Comparison of ENCODE assay signal across 27 mouse cellular contexts in the genomic region with DNA sequence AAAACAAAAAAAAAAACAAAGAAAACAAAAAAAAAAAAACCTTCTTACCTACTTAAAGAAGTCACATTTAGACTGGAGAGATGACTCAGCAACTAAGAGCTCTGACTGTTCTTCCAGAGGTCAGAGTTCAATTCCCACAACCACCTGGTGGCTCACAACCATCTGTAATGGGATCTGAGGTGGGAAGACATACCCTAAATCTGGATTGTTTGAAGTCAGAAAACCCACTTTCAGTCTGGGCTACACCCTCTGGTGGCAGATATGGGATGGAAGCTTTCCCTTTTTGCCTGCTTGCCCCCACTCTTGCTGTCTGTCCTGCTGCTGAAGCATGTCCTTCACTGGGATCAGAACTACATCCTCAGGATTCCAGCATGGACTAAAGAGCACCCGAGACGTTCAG. TPM values are rescaled to one million over a fixed set of nuclear protein-coding genes. Genes with fewer than 3 reads are reported as not detected.
DNase-seq lines count a peak whose midpoint lies in the region; ATAC-seq and TF ChIP-seq lines count a peak whose summit lies in the region.
"Had no signal": no experiment of that assay in that cellular context is flagged by ENCODE, and none has a peak within 500 bp of the region (broad histone marks: within the 10 kb centered on the region; RNA-seq: fewer than 3 reads in every experiment).

No protein-coding gene starts in this region.

- no peaks in the 10 kb centered on the region for H3K27me3 ChIP-seq in hindbrain, postnatal 0 days (ENCODE audit: insufficient read depth, low read length)
- H3K27me3 ChIP-seq in hindbrain, embryonic 12.5 days = no peaks in the 10 kb centered on the region
- no peaks in the 10 kb centered on the region for H3K27me3 ChIP-seq in lung, embryonic 14.5 days (ENCODE audit: insufficient read depth, low read length)
- no peaks in the 10 kb centered on the region for H3K27me3 ChIP-seq in MEL (ENCODE audit: control insufficient read depth in 1 of 2, insufficient read depth in 2 of 2, low read length in 2 of 2)
- H3K27me3 ChIP-seq: CH12.LX; forebrain, embryonic 12.5 days; limb, embryonic 12.5 days; liver, embryonic 15.5 days; lung, embryonic 15.5 days; midbrain, embryonic 13.5 days had no signal

- no peak overlapping the region for H3K27ac ChIP-seq in hindbrain, postnatal 0 days
- no peak overlapping the region for H3K27ac ChIP-seq in hindbrain, embryonic 12.5 days
- H3K27ac ChIP-seq in lung, embryonic 14.5 days (ENCODE audit: low read depth) = no peak overlapping the region
- H3K27ac ChIP-seq in MEL (ENCODE audit: control insufficient read depth, low read depth, low read length) = no peak overlapping the region
- H3K27ac ChIP-seq: forebrain, embryonic 12.5 days; hindbrain, embryonic 14.5 days; limb, embryonic 12.5 days; liver, embryonic 15.5 days; lung, embryonic 15.5 days; macrophage; midbrain, embryonic 13.5 days had no signal

- H3K4me2 ChIP-seq in hindbrain, postnatal 0 days (ENCODE audit: low read depth, low read length) = no peak overlapping the region
- H3K4me2 ChIP-seq in hindbrain, embryonic 12.5 days (replicated peaks) = no peak overlapping the region
- H3K4me2 ChIP-seq in lung, embryonic 14.5 days = no peak overlapping the region
- H3K4me2 ChIP-seq: forebrain, embryonic 12.5 days; heart, embryonic 11.5 days; hindbrain, embryonic 14.5 days; limb, embryonic 12.5 days; liver, embryonic 15.5 days; lung, embryonic 15.5 days; midbrain, embryonic 13.5 days had no signal

- TF ChIP-seq POLR2A in MEL (IDR thresholded peaks at IDR 0.05; ENCODE audit: control insufficient read depth in 1 of 2, insufficient read depth in 1 of 2, low read depth in 1 of 2, low read length in 2 of 2, poor library complexity in 1 of 2) = no peak

- no peak overlapping the region for H3K4me3 ChIP-seq in hindbrain, postnatal 0 days (ENCODE audit: low read length)
- no peak overlapping the region for H3K4me3 ChIP-seq in hindbrain, embryonic 12.5 days
- H3K4me3 ChIP-seq in lung, embryonic 14.5 days (ENCODE audit: low read depth, low read length) = no peak overlapping the region
- H3K4me3 ChIP-seq in MEL (ENCODE audit: control insufficient read depth in 1 of 2, insufficient read depth in 1 of 2, low read depth in 2 of 2, low read length in 2 of 2) = no peak overlapping the region
- H3K4me3 ChIP-seq: erythroblast, embryonic 14.5 days; forebrain, embryonic 12.5 days; limb, embryonic 12.5 days; liver, embryonic 15.5 days; lung, embryonic 15.5 days; midbrain, embryonic 13.5 days had no signal

- TF ChIP-seq RAD21 in MEL (IDR thresholded peaks at IDR 0.05; ENCODE audit: low read depth, low read length) = no peak

- H3K4me1 ChIP-seq in hindbrain, postnatal 0 days (ENCODE audit: insufficient read depth, low read length) = no peaks in the 10 kb centered on the region
- no peaks in the 10 kb centered on the region for H3K4me1 ChIP-seq in hindbrain, embryonic 12.5 days
- H3K4me1 ChIP-seq in lung, embryonic 14.5 days (ENCODE audit: insufficient read depth) = no peaks in the 10 kb centered on the region
- H3K4me1 ChIP-seq in MEL (ENCODE audit: control insufficient read depth in 1 of 2, insufficient read depth in 2 of 2, low read length in 2 of 2) = no peaks in the 10 kb centered on the region
- H3K4me1 ChIP-seq: forebrain, embryonic 12.5 days; limb, embryonic 12.5 days; liver, embryonic 15.5 days; lung, embryonic 15.5 days; midbrain, embryonic 13.5 days had no signal

- no peak overlapping the region for H3K9ac ChIP-seq in hindbrain, postnatal 0 days (replicated peaks; ENCODE audit: low read length)
- no peak overlapping the region for H3K9ac ChIP-seq in hindbrain, embryonic 12.5 days
- H3K9ac ChIP-seq in lung, embryonic 14.5 days = no peak overlapping the region
- no peak overlapping the region for H3K9ac ChIP-seq in MEL (ENCODE audit: control insufficient read depth, low read depth, low read length, poor library complexity, severe bottlenecking)
- H3K9ac ChIP-seq: forebrain, embryonic 12.5 days; hindbrain, embryonic 14.5 days; limb, embryonic 12.5 days; liver, embryonic 15.5 days; lung, embryonic 15.5 days; midbrain, embryonic 13.5 days had no signal

- TF ChIP-seq CTCF in hindbrain, postnatal 0 days (IDR thresholded peaks at IDR 0.05; ENCODE audit: low read depth) = peak; percentile 16; the same call in 1 of the 2 replicates
- TF ChIP-seq CTCF in lung, embryonic 14.5 days (IDR thresholded peaks at IDR 0.05; ENCODE audit: low read depth) = 0 out of 2 replicates have a peak, but pooled peaks have one; percentile 23
- 0 out of 6 replicates have a peak, but pooled peaks of 1 of the 3 experiments have one; percentile 14 for TF ChIP-seq CTCF in MEL (IDR thresholded peaks at IDR 0.05 in 2 of 3, conservative IDR thresholded peaks at IDR 0.05 in 1 of 3; ENCODE audit: control insufficient read depth in 1 of 3, insufficient read depth in 1 of 3, low read depth in 2 of 3, low read length in 3 of 3, poor library complexity in 1 of 3, severe bottlenecking in 1 of 3)

- TF ChIP-seq EP300 in MEL (IDR thresholded peaks at IDR 0.05; ENCODE audit: low read depth in 1 of 2, low read length in 2 of 2) = no peak

- 74% methylated on average over 2 of the region's 2 CpGs for WGBS in hindbrain, postnatal 0 days
- WGBS in hindbrain, embryonic 12.5 days = 71% methylated on average over 2 of the region's 2 CpGs
- 62% methylated on average over 2 of the region's 2 CpGs for WGBS in lung, embryonic 14.5 days

- no peak for DNase-seq in hindbrain, postnatal 0 days (ENCODE audit: low spot score)
- no peak for DNase-seq in lung, embryonic 14.5 days
- no peak for DNase-seq in lung, postnatal 36 days
- DNase-seq in MEL (ENCODE audit: low read depth, low spot score) = no peak
- DNase-seq in left cerebral cortex, adult 18-20 months (ENCODE audit: low spot score in 2 of 2) = no peak
- DNase-seq in layer of hippocampus, postnatal 36 days = no peak
- DNase-seq: adrenal gland, adult 8-10 months; B cell, adult 2 months; cerebellum, adult 2 months; cerebellum, postnatal 14 days; gastrocnemius, postnatal 10 days; heart, postnatal 4 days; kidney, adult 8-10 months; kidney, postnatal 25 days; right cerebral cortex, postnatal 14 days had no signal

- no peaks in the 10 kb centered on the region for H3K36me3 ChIP-seq in hindbrain, postnatal 0 days (ENCODE audit: insufficient read depth, low read length)
- no peaks in the 10 kb centered on the region for H3K36me3 ChIP-seq in hindbrain, embryonic 12.5 days
- no peaks in the 10 kb centered on the region for H3K36me3 ChIP-seq in lung, embryonic 14.5 days (ENCODE audit: insufficient read depth)
- peaks cover 0 to 2% of the 10 kb centered on the region in 2 experiments; a peak in 2 of 4 replicates for H3K36me3 ChIP-seq in MEL (ENCODE audit: control insufficient read depth in 1 of 2, insufficient read depth in 2 of 2, low read length in 2 of 2)
- H3K36me3 ChIP-seq: forebrain, embryonic 12.5 days; limb, embryonic 12.5 days; liver, embryonic 15.5 days; lung, embryonic 15.5 days; midbrain, embryonic 13.5 days had no signal

- H3K79me2 ChIP-seq in MEL (ENCODE audit: control insufficient read depth, insufficient read depth, low read length, poor library complexity) = no peaks in the 10 kb centered on the region

- ATAC-seq in hindbrain, postnatal 0 days = no peak
- ATAC-seq in hindbrain, embryonic 12.5 days (ENCODE audit: low FRiP score) = no peak
- ATAC-seq in lung, embryonic 14.5 days (ENCODE audit: insufficient read depth) = no peak
- ATAC-seq: inflammation-experienced regulatory T-cells, adult 6 months; midbrain, embryonic 13.5 days had no signal

- H3K9me3 ChIP-seq in hindbrain, postnatal 0 days (ENCODE audit: low read length) = no peaks in the 10 kb centered on the region
- no peaks in the 10 kb centered on the region for H3K9me3 ChIP-seq in hindbrain, embryonic 12.5 days (replicated peaks)
- H3K9me3 ChIP-seq in lung, embryonic 14.5 days (ENCODE audit: low read depth, low read length) = no peaks in the 10 kb centered on the region
- no peaks in the 10 kb centered on the region for H3K9me3 ChIP-seq in MEL (replicated peaks; ENCODE audit: insufficient read depth, low read length)
- H3K9me3 ChIP-seq: forebrain, embryonic 12.5 days; limb, embryonic 12.5 days; liver, embryonic 15.5 days; lung, embryonic 15.5 days; midbrain, embryonic 13.5 days had no signal

TF ChIP-seq in MEL, 35 proteins besides CTCF, POLR2A, EP300 and RAD21:
- TF ChIP-seq SMC3 (IDR thresholded peaks at IDR 0.05; ENCODE audit: low read depth, low read length) (0 out of 2 replicates have a peak, but pooled peaks have one; percentile 10), GABPA (IDR thresholded peaks at IDR 0.05; ENCODE audit: low read depth, low read length) (no peak), BHLHE40 (IDR thresholded peaks at IDR 0.05; ENCODE audit: borderline replicate concordance, low read depth, low read length) (no peak), ZNF384 (IDR thresholded peaks at IDR 0.05; ENCODE audit: low read depth, low read length) (no peak), JUND (IDR thresholded peaks at IDR 0.05; ENCODE audit: low read depth, low read length) (no peak)

RNA-seq across cellular contexts. Expression of a gene that starts 31.3 kb away (rescaled TPM):
- total RNA-seq in hindbrain, postnatal 0 days (2014; rRNA removed) = 5.5 and 8.8 TPM in 2 replicates
- polyA plus RNA-seq in hindbrain, postnatal 0 days (2015; fragmentation: Nextera tagmentation; extraction: Ambion mirVana) = 2.7 and 2.9 TPM in 2 replicates
- polyA plus RNA-seq in hindbrain, embryonic 12.5 days (2016; fragmentation: Nextera tagmentation; extraction: Ambion mirVana) = 6.1 and 6.6 TPM in 2 replicates
- polyA plus RNA-seq in lung, embryonic 14.5 days (2014; fragmentation: Nextera tagmentation; extraction: Ambion mirVana) = 6.8 TPM in 2 replicates
- total RNA-seq in MEL (2012; rRNA removed) = 10.8 and 12.0 TPM in 2 replicates
- polyA plus RNA-seq in MEL (2012; ENCODE audit: insufficient read depth in 1 of 2, insufficient read length in 2 of 2, low read depth in 1 of 2, low replicate concordance in 2 of 2, missing spikeins in 1 of 2) = 1 to 10 TPM in 1 of 2 experiments, not detected in 1; 9.7 TPM
- 10 to 100 TPM in 1 of 2 experiments, 1 to 10 TPM in 1; 10.0 to 11.0 TPM for total RNA-seq in left cerebral cortex, adult 18-20 months (2021)
- 10 to 100 TPM; 11.9 to 13.0 TPM for total RNA-seq in layer of hippocampus, postnatal 36 days (2021)
- polyA plus RNA-seq: erythroblast, embryonic 14.5 days had no signal
